Mouse (Mus musculus): ENCODE results near the gene Zic4. TPM values are rescaled to one million over a fixed set of nuclear protein-coding genes. Genes with fewer than 3 reads are reported as not detected.

Zic4 gene
- polyA plus RNA-seq, 1 experiment from 2014 or later = not detected

DNA sequence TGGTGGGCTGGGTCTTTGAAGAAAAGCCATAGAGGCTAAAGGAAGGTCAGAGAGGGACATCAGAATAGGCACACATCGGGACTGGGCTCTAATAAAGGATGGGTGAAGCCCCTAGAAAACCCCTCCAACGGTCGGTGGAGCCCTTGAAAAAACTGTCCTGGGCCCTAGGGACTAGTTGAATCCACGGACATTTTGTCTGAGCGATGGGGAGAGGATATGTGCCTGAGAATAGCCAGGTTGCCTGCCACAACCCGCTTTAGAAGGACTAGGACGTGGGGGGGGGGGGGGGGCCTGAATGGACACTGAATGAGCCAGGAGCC is 7.0 kb upstream of the Zic4 start:
- POLR2A ChIA-PET = interaction anchor here (0.5 kb wide), 1 partner anchor 458 kb away, joined by 6 read pairs; no protein-coding TSS in a partner anchor

GRCm38 (mm10) chr9:91355629-91356352 is 6.4 kb upstream of the Zic4 start:
- in situ Hi-C loops (cut with MboI; ENCODE audit: low pct_unique_long_range_greater_than_20kb) = no loop called here
- ATAC-seq = no peak
- CTCF ChIA-PET = interaction anchor here (0.8 kb wide), 1 partner anchor 35 kb away, joined by 3 read pairs; no protein-coding TSS in a partner anchor
- POLR2A ChIA-PET = interaction anchor here (0.5 kb wide), 1 partner anchor 458 kb away, joined by 6 read pairs; no protein-coding TSS in a partner anchor
- no peak for DNase-seq (ENCODE audit: low read depth, low spot score)
- no peak for TF ChIP-seq CTCF (IDR thresholded peaks at IDR 0.05)
- peaks cover 78% of the 10 kb centered on the region for H3K27me3 ChIP-seq

More for the DNA sequence above, 7.0 kb upstream of the Zic4 start:
- in situ Hi-C loops (cut with MboI; ENCODE audit: low pct_unique_long_range_greater_than_20kb) = no loop called here
- no peak for TF ChIP-seq CTCF (IDR thresholded peaks at IDR 0.05)
- ATAC-seq (no peak), DNase-seq (ENCODE audit: low read depth, low spot score) (no peak)
- H3K27me3 ChIP-seq = peaks cover 78% of the 10 kb centered on the region
- CTCF ChIA-PET = no interaction called here

DNA sequence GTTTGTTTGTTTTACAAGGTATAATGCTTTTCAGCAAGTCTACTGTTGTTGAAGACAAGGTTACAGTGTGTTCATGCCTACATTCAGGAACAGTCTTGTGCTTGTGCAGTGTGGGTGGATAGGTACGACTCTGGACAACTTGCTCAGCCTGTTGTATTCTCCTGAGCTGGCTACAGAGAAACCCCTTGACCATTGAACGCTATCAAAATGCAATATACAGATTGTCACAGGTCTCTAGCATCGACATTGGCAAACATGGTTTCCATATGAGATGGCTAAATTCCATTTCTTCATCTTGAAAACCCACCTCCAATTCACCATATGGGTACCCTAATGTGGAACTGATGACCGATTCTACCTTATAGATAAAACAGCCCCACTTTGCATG is 5.9 kb upstream of the Zic4 start:
- ChIA-PET CTCF (interaction anchor here (0.8 kb wide), 1 partner anchor 36 kb away, joined by 3 read pairs; no protein-coding TSS in a partner anchor), POLR2A (no interaction called here)
- H3K27me3 ChIP-seq = peaks cover 75% of the 10 kb centered on the region
- ATAC-seq = no peak
- DNase-seq (ENCODE audit: low read depth, low spot score) = no peak
- in situ Hi-C loops (cut with MboI; ENCODE audit: low pct_unique_long_range_greater_than_20kb) = no loop called here
- no peak for TF ChIP-seq CTCF (IDR thresholded peaks at IDR 0.05)

- DNase-seq (ENCODE audit: low read depth, low spot score) = no peak
- in situ Hi-C loops (cut with MboI; ENCODE audit: low pct_unique_long_range_greater_than_20kb) = no loop called here
- CTCF ChIA-PET = no interaction called here
- no peak for ATAC-seq
- POLR2A ChIA-PET = no interaction called here
- TF ChIP-seq CTCF (IDR thresholded peaks at IDR 0.05) = no peak
- H3K27me3 ChIP-seq = peaks cover 75% of the 10 kb centered on the region
Observed at GRCm38 (mm10) chr9:91357321-91357720, 4.9 kb upstream of the Zic4 start.

DNA sequence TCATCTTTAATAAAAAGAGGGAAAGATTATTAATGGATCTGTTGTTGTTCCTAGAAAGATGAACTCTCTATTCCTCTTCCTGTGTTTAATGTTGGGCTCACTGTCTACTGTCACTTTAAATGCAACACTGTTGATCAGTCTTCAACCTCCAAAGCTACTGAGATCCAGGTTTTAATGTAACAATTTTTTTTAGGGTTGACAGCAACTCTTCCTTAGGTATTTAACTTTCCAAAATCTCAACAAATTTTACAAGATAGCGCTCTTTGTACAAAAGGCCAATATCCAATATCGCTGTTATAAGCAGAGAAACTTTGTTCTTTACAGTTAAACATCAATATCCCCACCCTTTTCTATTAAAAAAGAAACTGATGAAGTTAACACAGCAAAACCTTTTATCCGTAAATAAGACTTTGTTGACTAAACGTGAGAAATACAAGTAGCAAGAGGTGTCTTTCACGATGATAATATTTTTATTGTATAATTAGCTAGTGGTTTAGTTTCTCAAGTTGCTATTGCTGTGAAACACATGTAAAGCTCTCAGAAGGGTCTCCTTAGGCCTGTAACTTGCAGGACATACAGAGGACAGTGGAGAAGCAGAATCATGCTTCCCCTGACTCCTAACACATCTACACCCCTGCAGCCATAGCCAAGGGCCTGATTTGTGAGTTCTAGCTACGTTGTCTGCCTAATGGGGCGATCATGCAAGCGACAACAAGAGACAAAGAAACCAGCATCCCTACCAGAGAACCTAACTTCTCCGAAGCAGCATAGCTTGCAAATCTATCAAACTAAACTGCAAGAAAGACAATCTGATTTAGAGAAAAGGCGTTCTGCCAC is 3.1 kb upstream of the Zic4 start:
- ChIA-PET CTCF (no interaction called here), POLR2A (no interaction called here)

GRCm38 (mm10) chr9:91360151-91361032 is 1.8 kb upstream of the Zic4 start:
- H3K27me3 ChIP-seq = peaks cover 77% of the 10 kb centered on the region
- in situ Hi-C loops (cut with MboI; ENCODE audit: low pct_unique_long_range_greater_than_20kb) = no loop called here

More for the DNA sequence above, 3.1 kb upstream of the Zic4 start:
- DNase-seq (ENCODE audit: low read depth, low spot score) (no peak), ATAC-seq (no peak)
- no peak for TF ChIP-seq CTCF (IDR thresholded peaks at IDR 0.05)
- in situ Hi-C loops (cut with MboI; ENCODE audit: low pct_unique_long_range_greater_than_20kb) = no loop called here
- peaks cover 77% of the 10 kb centered on the region for H3K27me3 ChIP-seq

GRCm38 (mm10) chr9:91361033-91361855 is 969 bp upstream of the Zic4 start:
- H3K27me3 ChIP-seq = peaks cover 76% of the 10 kb centered on the region
- DNase-seq (ENCODE audit: low read depth, low spot score) (no peak), ATAC-seq (no peak)
- in situ Hi-C loops (cut with MboI; ENCODE audit: low pct_unique_long_range_greater_than_20kb) = no loop called here
- no peak for TF ChIP-seq CTCF (IDR thresholded peaks at IDR 0.05)
- ChIA-PET CTCF (no interaction called here), POLR2A (no interaction called here)

More at GRCm38 (mm10) chr9:91360151-91361032, 1.8 kb upstream of the Zic4 start:
- no peak for TF ChIP-seq CTCF (IDR thresholded peaks at IDR 0.05)
- CTCF ChIA-PET = no interaction called here
- POLR2A ChIA-PET = interaction anchor here (0.5 kb wide), 1 partner anchor 46 kb away, joined by 3 read pairs; no protein-coding TSS in a partner anchor
- ATAC-seq = no peak
- DNase-seq (ENCODE audit: low read depth, low spot score) = no peak

DNA sequence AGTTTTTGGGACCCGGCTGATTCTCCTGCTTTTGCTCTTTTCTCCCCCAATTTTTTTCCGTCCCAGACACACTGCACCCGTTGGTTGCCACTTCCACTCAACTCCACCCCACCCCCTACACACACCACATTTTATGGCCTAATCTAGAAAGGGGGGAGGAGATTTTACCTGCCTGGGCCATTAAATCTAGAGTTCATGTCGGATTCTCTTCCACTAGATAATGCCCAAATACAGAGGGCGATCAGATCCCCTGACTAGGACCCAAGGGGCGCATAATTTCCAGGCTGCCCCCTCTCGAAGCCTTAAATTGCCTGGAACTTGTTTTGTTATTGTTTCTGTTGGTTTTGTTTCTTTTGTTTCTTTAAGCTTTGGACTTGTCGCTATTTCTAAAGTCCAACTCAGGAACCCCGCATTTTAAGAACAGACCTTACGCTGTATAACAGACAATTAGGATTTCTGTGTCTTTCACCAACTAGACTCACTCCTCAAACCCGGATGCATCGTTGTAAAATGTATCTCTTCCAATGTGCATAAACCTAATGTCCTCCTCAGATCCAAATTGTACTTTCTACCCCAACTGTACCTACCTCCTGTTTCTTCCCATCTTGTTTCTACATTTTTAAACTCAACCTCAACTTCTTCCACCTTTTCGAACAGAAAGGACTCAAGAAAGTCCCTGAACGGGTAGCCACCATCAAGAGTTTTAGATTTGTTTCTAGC is 958 bp downstream of the Zic4 start:
- DNase-seq (ENCODE audit: low read depth, low spot score) = no peak
- POLR2A ChIA-PET = no interaction called here
- in situ Hi-C loops (cut with MboI; ENCODE audit: low pct_unique_long_range_greater_than_20kb) = no loop called here
- no peak for TF ChIP-seq CTCF (IDR thresholded peaks at IDR 0.05)
- H3K27me3 ChIP-seq = peaks cover 70% of the 10 kb centered on the region
- CTCF ChIA-PET = no interaction called here
- ATAC-seq = no peak

GRCm38 (mm10) chr9:91363814-91364126 is 1.6 kb downstream of the Zic4 start:
- ChIA-PET CTCF (no interaction called here), POLR2A (no interaction called here)
- ATAC-seq = no peak
- H3K27me3 ChIP-seq = peaks cover 69% of the 10 kb centered on the region
- DNase-seq (ENCODE audit: low read depth, low spot score) = no peak
- in situ Hi-C loops (cut with MboI; ENCODE audit: low pct_unique_long_range_greater_than_20kb) = no loop called here
- no peak for TF ChIP-seq CTCF (IDR thresholded peaks at IDR 0.05)

All from Patski (cell line).